Mouse (Mus musculus) heart, embryonic 12.5 days (tissue): ENCODE results near the gene Phykpl. TPM values are rescaled to one million over a fixed set of nuclear protein-coding genes. Genes with fewer than 3 reads are reported as not detected.

Experiments used
- ATAC-seq: fragments of 200-750 bp; cut with Nextera tagmentation; 2 replicates; pipeline ENCODE4 v1.8.0; 2017; ENCODE audit warnings: moderate TSS enrichment, moderate library complexity; ENCODE audit not compliant: insufficient number of reproducible peaks, low FRiP score
- H3K27ac ChIP-seq: fragments of 300-500 bp; sonication (generic); 2 replicates; pipeline ENCODE4 v1.5.1; 2016; ENCODE audit warnings: mild to moderate bottlenecking, moderate library complexity; ENCODE audit not compliant: poor library complexity, severe bottlenecking
- H3K27me3 ChIP-seq: fragments of 300-500 bp; sonication (generic); replicated peaks from 2 replicates; pipeline ENCODE4 v1.6.1; 2016; ENCODE audit warnings: mild to moderate bottlenecking, moderate library complexity
- H3K36me3 ChIP-seq: fragments of 300-500 bp; sonication (generic); 2 replicates; pipeline ENCODE4 v1.6.1; 2016; ENCODE audit warnings: mild to moderate bottlenecking, moderate library complexity
- H3K4me1 ChIP-seq: fragments of 300-500 bp; sonication (generic); replicated peaks from 2 replicates; pipeline ENCODE4 v1.6.1; 2016; ENCODE audit warnings: mild to moderate bottlenecking
- H3K4me2 ChIP-seq: fragments of 300-500 bp; sonication (generic); 2 replicates; pipeline ENCODE4 v1.6.1; 2016; ENCODE audit warnings: mild to moderate bottlenecking, moderate library complexity
- H3K4me3 ChIP-seq: fragments of 300-500 bp; sonication (generic); 2 replicates; pipeline ENCODE4 v1.5.1; 2016; ENCODE audit warnings: mild to moderate bottlenecking
- H3K9ac ChIP-seq: fragments of 300-500 bp; sonication (generic); 2 replicates; pipeline ENCODE4 v1.6.1; 2016; ENCODE audit warnings: mild to moderate bottlenecking, moderate library complexity
- H3K9me3 ChIP-seq: fragments of 300-500 bp; sonication (generic); replicated peaks from 2 replicates; pipeline ENCODE4 v1.6.1; 2016; ENCODE audit warnings: mild to moderate bottlenecking, moderate library complexity
- WGBS: fragments of 180-500 bp; shearing (Covaris S2); methylation state at CpG from one replicate; pipeline ENCODE4 v1.1.7; 2016; 5-methylcytosine and 5-hydroxymethylcytosine counted together
- polyA plus RNA-seq: library from polyadenylated mRNA; unstranded; fragments of >200 nt; fragmentation: Nextera tagmentation; extraction: Ambion mirVana; gene quantifications from 2 replicates; pipeline ENCODE4 v1.2.1, GENCODE M21; 2016

Gene Phykpl
- polyA plus RNA-seq, 1 experiment from 2014 or later, result 15.1 TPM

DNA sequence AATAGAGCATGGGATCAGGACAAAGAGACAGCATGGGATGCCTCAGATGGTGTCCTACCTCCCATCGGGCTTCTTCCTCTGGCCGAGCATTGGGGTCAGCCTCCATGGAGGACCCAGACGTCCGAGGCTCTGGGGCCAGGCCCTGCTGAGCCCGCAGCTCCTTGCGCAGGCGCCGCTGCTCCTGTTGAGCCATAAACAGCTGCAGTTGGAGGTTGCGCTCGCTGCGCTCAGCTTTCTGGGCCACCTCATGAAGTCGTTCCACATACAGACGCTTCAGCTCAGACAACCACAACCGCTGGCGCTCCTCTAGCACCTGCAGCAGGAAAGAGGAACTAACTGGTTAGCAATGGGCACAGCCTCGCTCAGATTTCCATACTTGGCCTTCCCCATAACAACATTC, 59.7 kb downstream of the Phykpl start:
- Histone ChIP-seq H3K9me3 (no peaks in the 10 kb centered on the region), H3K4me1 (peaks cover 33% of the 10 kb centered on the region), H3K36me3 (peaks cover 21% of the 10 kb centered on the region), H3K4me2 (peak overlapping the region; percentile 10), H3K27ac (no peak overlapping the region), H3K4me3 (0 out of 2 replicates have a peak overlapping the region, but pooled peaks have one; percentile 2), H3K27me3 (peaks cover 16% of the 10 kb centered on the region; the same call in 1 of the 2 replicates), H3K9ac (no peak overlapping the region)
- no peak for ATAC-seq
- WGBS, result 68% methylated on average over 16 of the region's 16 CpGs

DNA sequence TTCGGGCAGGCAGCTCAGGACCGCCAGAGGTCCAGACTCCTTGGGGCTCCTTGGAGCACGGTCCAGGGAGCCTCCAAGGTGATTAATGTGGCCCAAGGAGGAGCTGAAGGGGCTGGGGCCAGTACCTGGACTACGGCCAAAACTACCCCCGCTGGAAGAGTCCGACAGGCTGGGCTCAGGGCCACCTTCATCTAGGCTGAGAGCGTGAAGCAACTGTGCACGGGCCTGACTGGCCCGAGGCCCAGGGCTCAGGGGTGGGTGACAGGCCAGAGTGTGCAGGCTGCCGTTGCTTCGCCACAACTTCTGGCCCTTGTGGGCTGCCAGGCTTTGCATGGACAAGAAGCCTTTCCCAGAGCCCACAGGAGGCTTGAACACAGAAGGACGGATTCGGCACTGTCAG, 60.7 kb downstream of the Phykpl start:
- H3K9ac ChIP-seq, result no peak overlapping the region
- peaks cover 43% of the 10 kb centered on the region for H3K4me1 ChIP-seq
- no peaks in the 10 kb centered on the region for H3K9me3 ChIP-seq
- no peak overlapping the region for H3K27ac ChIP-seq
- WGBS, result 83% methylated on average over 13 of the region's 13 CpGs
- ATAC-seq, result no peak
- H3K4me2 ChIP-seq, result no peak overlapping the region
- H3K4me3 ChIP-seq, result no peak overlapping the region
- H3K36me3 ChIP-seq, result peaks cover 21% of the 10 kb centered on the region
- H3K27me3 ChIP-seq, result peaks cover 16% of the 10 kb centered on the region; the same call in 1 of the 2 replicates

DNA sequence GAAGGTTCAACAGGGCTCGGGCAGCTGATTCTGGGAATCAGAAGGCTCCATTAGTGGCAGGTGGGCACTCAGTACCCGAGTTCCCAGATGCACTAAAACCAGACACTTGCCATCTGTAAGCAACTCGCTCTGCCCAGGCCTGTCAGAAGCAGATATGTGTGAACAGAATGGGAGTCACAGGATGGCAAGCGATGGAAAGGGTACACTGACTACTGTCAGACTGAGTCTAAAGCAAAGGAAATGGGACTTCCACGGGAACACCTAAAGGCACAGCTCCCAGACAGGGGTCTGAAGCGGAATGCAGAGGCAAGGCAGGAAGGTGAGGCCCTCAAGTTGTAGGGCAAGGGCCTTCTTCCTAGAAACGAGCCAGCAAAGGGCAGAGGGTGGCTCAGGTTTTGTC, 61.7 kb downstream of the Phykpl start:
- no peak for ATAC-seq
- peaks cover 16% of the 10 kb centered on the region; the same call in 1 of the 2 replicates for H3K27me3 ChIP-seq
- 75% methylated on average over 7 of the region's 7 CpGs for WGBS

DNA sequence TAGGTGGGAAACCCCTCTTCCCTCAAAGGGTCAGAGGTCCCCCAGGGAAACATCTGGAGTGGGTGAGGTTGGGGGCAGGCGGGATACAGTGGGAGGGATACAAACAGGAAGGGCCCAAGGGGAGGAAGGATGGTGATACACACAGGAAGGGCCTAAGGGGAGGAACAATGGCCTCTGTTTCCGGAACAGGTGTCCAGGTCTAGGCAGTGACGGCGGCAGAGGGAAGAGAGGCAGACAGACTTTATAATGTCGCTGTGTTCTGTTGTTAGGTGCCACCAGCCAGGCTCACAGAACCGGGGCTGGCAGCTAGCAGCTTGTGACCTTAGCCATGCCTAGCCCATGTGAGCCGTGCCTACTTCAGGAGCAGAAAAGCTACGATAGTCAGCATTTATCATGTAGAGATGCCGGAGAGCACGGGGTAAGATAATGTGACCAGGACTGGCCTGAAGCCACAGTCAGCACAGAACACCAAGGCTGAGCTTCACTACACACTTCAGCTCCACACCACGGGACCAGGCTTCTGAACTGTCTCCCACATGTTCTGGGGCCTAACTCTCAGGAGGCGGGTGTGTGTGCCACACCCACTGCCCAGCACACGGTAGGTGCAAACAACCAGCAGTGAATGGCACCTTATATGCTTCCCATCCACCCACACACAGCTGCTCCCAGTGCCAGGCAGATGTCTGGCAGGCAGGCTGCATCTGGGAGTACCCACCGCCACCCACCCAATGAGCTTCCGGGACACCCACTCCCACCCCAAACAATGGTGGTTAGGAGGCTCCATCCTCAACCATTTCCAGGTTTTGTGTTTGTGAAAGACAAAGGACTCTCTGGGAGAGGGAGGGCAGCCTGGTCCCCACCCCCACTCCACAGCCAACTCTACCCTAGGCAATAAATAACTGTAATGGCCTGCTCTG, 62.5 kb downstream of the Phykpl start:
- H3K9me3 ChIP-seq, result no peaks in the 10 kb centered on the region
- H3K4me3 ChIP-seq, result no peak overlapping the region
- H3K36me3 ChIP-seq, result peaks cover 21% of the 10 kb centered on the region
- H3K4me1 ChIP-seq, result peaks cover 46% of the 10 kb centered on the region
- no peak overlapping the region for H3K9ac ChIP-seq
- WGBS, result 57% methylated on average over 15 of the region's 15 CpGs
- no peak overlapping the region for H3K27ac ChIP-seq
- H3K27me3 ChIP-seq, result peaks cover 16% of the 10 kb centered on the region; the same call in 1 of the 2 replicates
- no peak; the same call in 1 of the 2 replicates for ATAC-seq
- peak overlapping the region; percentile 15; the same call in 1 of the 2 replicates for H3K4me2 ChIP-seq

More for the DNA sequence above, 61.7 kb downstream of the Phykpl start:
- H3K27ac ChIP-seq, result no peak overlapping the region
- H3K9me3 ChIP-seq, result no peaks in the 10 kb centered on the region
- peaks cover 21% of the 10 kb centered on the region for H3K36me3 ChIP-seq
- no peak overlapping the region for H3K9ac ChIP-seq
- H3K4me2 ChIP-seq, result no peak overlapping the region
- H3K4me3 ChIP-seq, result no peak overlapping the region
- H3K4me1 ChIP-seq, result peaks cover 46% of the 10 kb centered on the region

DNA sequence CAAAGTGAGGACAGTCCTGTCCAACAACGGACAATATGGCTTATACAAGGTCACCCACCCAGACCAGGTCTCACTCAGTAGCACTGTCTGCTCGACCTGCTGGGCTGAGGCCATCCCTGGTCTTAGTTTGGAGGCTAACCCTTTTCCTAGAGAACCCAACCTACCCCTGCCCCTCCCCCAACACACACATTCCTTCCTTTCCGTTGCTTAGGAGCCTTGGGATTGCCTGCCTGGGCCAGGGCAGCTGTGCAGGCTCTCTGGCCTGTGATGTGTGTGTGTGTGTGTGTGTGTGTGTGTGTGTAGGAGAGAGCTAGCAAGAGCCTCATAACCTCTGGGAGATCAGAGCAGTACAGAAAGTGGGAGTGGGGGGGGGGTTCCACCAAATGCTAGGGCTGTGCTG, 64.0 kb downstream of the Phykpl start:
- 0 out of 2 replicates have a peak overlapping the region, but pooled peaks have one; percentile 84 for H3K9ac ChIP-seq
- H3K4me3 ChIP-seq, result 0 out of 2 replicates have a peak overlapping the region, but pooled peaks have one; percentile 66
- no peak for ATAC-seq
- peak overlapping the region; percentile 96 for H3K4me2 ChIP-seq
- 27% methylated on average over 3 of the region's 3 CpGs for WGBS
- peaks cover 20% of the 10 kb centered on the region for H3K36me3 ChIP-seq
- no peaks in the 10 kb centered on the region for H3K9me3 ChIP-seq
- H3K4me1 ChIP-seq, result peaks cover 39% of the 10 kb centered on the region
- no peak overlapping the region for H3K27ac ChIP-seq
- peaks cover 16% of the 10 kb centered on the region; the same call in 1 of the 2 replicates for H3K27me3 ChIP-seq

DNA sequence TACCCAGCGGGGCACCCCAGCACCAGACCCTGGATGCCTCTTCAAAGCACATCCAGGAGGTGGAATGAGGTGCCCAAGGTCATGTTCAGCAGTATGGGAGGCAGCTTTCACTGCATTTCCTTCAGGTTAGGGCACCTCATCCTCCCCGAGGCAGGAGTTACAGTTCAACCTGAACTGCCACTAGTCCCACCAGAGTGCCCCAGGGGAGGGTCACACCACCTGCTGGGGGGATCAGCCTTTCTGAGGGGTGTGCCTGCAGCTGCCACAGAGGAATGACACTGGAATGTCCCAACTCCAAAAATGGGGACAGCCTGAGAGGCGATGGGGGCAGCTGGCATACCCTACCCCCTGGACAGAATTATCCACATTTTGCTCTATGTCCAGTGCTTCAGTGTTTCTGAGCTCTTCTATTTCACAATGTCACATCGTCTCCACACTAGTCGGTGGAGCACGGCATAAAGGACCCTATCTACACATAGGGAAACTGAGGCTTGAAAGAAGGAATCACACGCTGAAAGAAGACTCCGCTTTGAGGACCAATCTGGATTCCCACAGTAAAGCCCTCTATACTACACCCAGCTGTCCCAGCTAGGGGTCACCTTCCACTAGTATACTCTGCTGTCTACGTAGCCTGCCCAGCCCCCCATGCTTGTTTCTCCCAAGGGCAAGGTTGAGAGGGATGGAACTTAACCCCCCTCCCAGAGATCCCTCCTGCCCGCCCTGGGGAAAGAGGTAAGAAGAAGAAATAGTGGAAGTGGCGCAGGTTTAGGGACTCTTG, 64.7 kb downstream of the Phykpl start:
- ATAC-seq, result no peak
- peak overlapping the region; percentile 96 for H3K4me2 ChIP-seq
- peaks cover 36% of the 10 kb centered on the region for H3K4me1 ChIP-seq
- WGBS, result 34% methylated on average over 11 of the region's 11 CpGs
- H3K36me3 ChIP-seq, result peaks cover 12% of the 10 kb centered on the region
- H3K9me3 ChIP-seq, result no peaks in the 10 kb centered on the region
- peak overlapping the region; percentile 84 for H3K9ac ChIP-seq
- H3K27me3 ChIP-seq, result peaks cover 13% of the 10 kb centered on the region
- 0 out of 2 replicates have a peak overlapping the region, but pooled peaks have one; percentile 1 for H3K27ac ChIP-seq
- H3K4me3 ChIP-seq, result peak overlapping the region; percentile 66

DNA sequence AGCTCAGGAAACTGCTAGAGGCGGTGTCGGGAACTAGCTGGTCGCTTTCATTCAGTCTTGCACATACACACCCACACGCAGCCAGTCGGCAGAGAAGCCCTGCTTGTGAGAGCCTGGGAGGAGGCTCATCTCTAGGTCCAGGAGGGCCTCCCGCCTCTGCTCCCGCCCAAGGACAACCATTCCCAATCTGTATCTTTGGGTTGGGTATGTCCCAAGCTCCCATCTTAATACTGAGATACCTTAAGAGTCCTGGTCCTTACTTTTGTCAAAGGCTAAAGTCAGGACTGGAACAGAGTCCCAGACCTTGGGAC, 65.3 kb downstream of the Phykpl start:
- Histone ChIP-seq H3K4me2 (peak overlapping the region; percentile 96), H3K4me1 (peaks cover 36% of the 10 kb centered on the region), H3K9me3 (no peaks in the 10 kb centered on the region), H3K36me3 (peaks cover 10% of the 10 kb centered on the region), H3K27ac (no peak overlapping the region), H3K9ac (peak overlapping the region; percentile 84), H3K4me3 (peak overlapping the region; percentile 66), H3K27me3 (peaks cover 9% of the 10 kb centered on the region)
- WGBS, result 4% methylated on average over 7 of the region's 7 CpGs
- no peak for ATAC-seq

DNA sequence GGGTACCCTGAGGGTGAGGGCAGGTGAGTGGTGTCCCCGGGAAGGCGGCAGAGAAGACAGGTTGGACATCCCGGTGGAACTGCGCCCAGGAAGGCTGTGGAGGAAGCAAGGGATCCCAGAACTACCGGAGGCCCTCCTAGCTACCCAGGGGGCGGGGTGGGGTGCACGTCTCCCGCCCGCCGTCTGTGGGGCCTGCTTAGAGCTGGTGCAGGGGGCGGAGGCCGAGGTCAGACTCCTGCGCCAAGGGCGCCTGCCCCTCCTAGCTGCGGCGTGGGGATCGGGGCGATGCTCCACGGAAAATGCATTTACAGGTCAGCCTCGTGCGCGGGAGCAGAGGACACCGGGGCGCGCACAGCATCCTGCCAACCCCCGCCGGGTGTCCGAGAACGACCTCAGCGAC, 65.7 kb downstream of the Phykpl start:
- WGBS, result 2% methylated on average over 30 of the region's 30 CpGs
- H3K27ac ChIP-seq, result no peak overlapping the region
- H3K9me3 ChIP-seq, result no peaks in the 10 kb centered on the region
- peak overlapping the region; percentile 66 for H3K4me3 ChIP-seq
- H3K4me1 ChIP-seq, result peaks cover 36% of the 10 kb centered on the region
- H3K36me3 ChIP-seq, result peaks cover 6% of the 10 kb centered on the region
- ATAC-seq, result 0 out of 2 replicates have a peak, but pooled peaks have one; percentile 8
- H3K4me2 ChIP-seq, result peak overlapping the region; percentile 96
- H3K9ac ChIP-seq, result peak overlapping the region; percentile 84
- H3K27me3 ChIP-seq, result peaks cover 5% of the 10 kb centered on the region

DNA sequence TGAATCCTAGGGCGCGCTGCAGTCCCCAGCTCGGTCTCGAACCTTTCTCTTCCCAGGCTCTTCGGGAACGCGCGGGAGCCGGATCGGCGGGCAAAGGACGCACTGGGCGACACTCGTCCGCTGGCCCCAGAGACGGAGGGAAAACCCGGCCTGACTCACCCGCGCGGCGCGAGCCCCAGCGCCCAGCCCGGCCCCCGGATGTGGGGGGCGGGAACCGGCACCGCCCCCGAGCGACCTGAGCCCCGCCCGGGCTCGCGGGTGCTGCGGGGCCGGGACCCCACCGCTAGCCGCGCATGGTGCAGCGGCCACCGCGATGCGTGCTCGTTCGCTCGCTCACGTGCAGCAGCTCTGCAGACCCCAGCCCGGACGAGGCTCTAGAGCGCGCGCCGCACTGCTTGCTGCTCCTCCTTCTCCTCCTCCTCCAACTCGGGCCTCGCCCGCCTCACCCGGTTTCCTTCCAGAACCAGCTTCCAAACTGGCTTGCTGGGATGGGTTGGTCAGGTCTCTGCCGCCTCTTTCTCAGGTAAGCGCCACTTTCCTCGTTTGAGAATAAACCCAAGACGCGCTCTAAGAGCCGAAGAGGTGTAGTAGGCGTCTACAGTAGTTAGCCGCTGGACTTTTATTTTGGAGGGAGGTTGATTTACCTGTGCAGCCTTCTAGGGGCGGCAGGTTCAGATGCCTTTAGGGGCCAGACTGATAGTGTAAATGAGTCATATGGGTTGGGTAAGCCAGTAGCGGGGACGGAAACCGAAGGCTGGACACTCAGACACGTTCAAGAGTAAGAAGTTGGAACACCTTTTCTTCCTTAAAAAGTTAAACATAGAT, 66.3 kb downstream of the Phykpl start, which contains the start of the genes N4bp3 and D930048N14Rik:
N4bp3 (minus strand) TSS at position 152 of the 825 bp plus-strand sequence.
D930048N14Rik (plus strand) TSS at position 264 of the 825 bp plus-strand sequence.
- peaks cover 3% of the 10 kb centered on the region; the same call in 1 of the 2 replicates for H3K27me3 ChIP-seq
- peak within 1 kb of the TSS; percentile 66 for H3K4me3 ChIP-seq
- 0 out of 2 replicates have a peak, but pooled peaks cover under 1% of the 10 kb centered on the region for H3K36me3 ChIP-seq
- H3K27ac ChIP-seq, result no peak within 1 kb of the TSS
- H3K9ac ChIP-seq, result peak within 1 kb of the TSS; percentile 84
- no peaks in the 10 kb centered on the region for H3K9me3 ChIP-seq
- 1% methylated on average over 62 of the region's 70 CpGs for WGBS
- ATAC-seq, result peak; percentile 69
- H3K4me2 ChIP-seq, result peak within 1 kb of the TSS; percentile 96
- H3K4me1 ChIP-seq, result peaks cover 36% of the 10 kb centered on the region

DNA sequence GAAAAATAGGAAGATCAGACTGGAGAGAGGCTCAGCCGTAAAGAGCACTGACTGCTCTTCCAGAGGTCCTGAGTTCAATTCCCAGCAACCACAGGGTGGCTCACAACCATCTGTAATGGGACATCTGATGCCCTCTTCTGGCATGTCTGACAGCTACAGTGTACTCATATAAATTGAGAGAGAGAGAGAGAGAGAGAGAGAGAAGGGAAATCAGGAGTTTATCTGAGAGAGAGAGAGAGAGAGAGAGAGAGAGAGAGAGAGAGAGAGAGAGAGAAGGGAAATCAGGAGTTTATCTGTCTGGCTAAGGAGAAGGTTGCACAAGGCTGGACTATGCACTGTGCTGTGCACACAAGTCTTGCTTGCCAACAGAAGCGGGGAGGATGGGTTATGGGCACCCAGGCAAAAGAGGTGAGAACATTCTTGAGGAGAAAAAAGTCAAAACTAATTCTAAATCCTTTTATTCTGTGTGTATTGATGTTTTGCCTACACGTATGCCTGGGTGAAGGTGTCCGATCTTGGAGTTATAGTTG, 68.4 kb downstream of the Phykpl start:
- ATAC-seq, result no peak
- 87% methylated on average over 4 of the region's 4 CpGs for WGBS
- H3K36me3 ChIP-seq, result no peaks in the 10 kb centered on the region
- H3K27me3 ChIP-seq, result peaks cover 3% of the 10 kb centered on the region; the same call in 1 of the 2 replicates
- no peak overlapping the region for H3K27ac ChIP-seq
- H3K4me1 ChIP-seq, result peaks cover 26% of the 10 kb centered on the region
- H3K9me3 ChIP-seq, result no peaks in the 10 kb centered on the region
- no peak overlapping the region for H3K4me2 ChIP-seq
- no peak overlapping the region for H3K4me3 ChIP-seq
- no peak overlapping the region for H3K9ac ChIP-seq
